Mouse (Mus musculus) urinary bladder, postnatal 14 days (tissue): ENCODE results near the gene Krtap10-10.
"Not testable (repeated sequence)": the region's sequence is repeated elsewhere in the genome, so short reads cannot be mapped to it uniquely, and the experiment has no call there.

Experiments
- DNase-seq: peaks from one replicate; pipeline ENCODE4 v3.0.0; 2021; ENCODE audit warnings: low spot score

Krtap10-10 gene

GRCm38 (mm10) chr10:77835647-77836046, at the start of gene Krtap10-10:
Gene Krtap10-10, plus strand, starts transcription at chr10:77835947.
- DNase-seq = no peak

- not testable (repeated sequence) for DNase-seq
Measured at GRCm38 (mm10) chr10:77787876-77788275, 47.9 kb upstream of the Krtap10-10 start, which contains the start of gene Gm7137. Gene Gm7137, minus strand, starts transcription at chr10:77788200.

GRCm38 (mm10) chr10:77788621-77789020, 47.1 kb upstream of the Krtap10-10 start:
- DNase-seq = no peak

- no peak for DNase-seq
Measured at GRCm38 (mm10) chr10:77794976-77795375, 40.8 kb upstream of the Krtap10-10 start, which contains the start of gene Gm9639. Gene Gm9639, minus strand, starts transcription at chr10:77795076.

- DNase-seq = no peak
Measured at GRCm38 (mm10) chr10:77797677-77798076, 38.1 kb upstream of the Krtap10-10 start.

- not testable (repeated sequence) for DNase-seq
Measured at GRCm38 (mm10) chr10:77798164-77798920, 37.4 kb upstream of the Krtap10-10 start.

- DNase-seq = no peak
Measured at GRCm38 (mm10) chr10:77798921-77799508, 36.7 kb upstream of the Krtap10-10 start, which contains the start of gene Gm19668. Gene Gm19668, minus strand, starts transcription at chr10:77799133.

- no peak for DNase-seq
Measured at GRCm38 (mm10) chr10:77804095-77804494, 31.7 kb upstream of the Krtap10-10 start.

GRCm38 (mm10) chr10:77811743-77812142, 24.0 kb upstream of the Krtap10-10 start, which contains the start of gene Gm9507:
Gene Gm9507, minus strand, starts transcription at chr10:77811843.
- DNase-seq = no peak

GRCm38 (mm10) chr10:77814382-77814781, 21.4 kb upstream of the Krtap10-10 start, which contains the start of gene Gm2696:
Gene Gm2696, plus strand, starts transcription at chr10:77814682.
- no peak for DNase-seq

- DNase-seq = peak; percentile 16
Measured at GRCm38 (mm10) chr10:77815514-77815913, 20.2 kb upstream of the Krtap10-10 start.

GRCm38 (mm10) chr10:77818523-77818922, 17.2 kb upstream of the Krtap10-10 start:
- no peak for DNase-seq

GRCm38 (mm10) chr10:77819203-77819602, 16.5 kb upstream of the Krtap10-10 start:
- no peak for DNase-seq

GRCm38 (mm10) chr10:77826951-77827350, 8.8 kb upstream of the Krtap10-10 start, which contains the start of gene Krtap10-4:
Gene Krtap10-4, minus strand, starts transcription at chr10:77827095.
- no peak for DNase-seq

- DNase-seq = no peak
Measured at GRCm38 (mm10) chr10:77839006-77839405, 3.3 kb downstream of the Krtap10-10 start.

GRCm38 (mm10) chr10:77846503-77846902, 10.8 kb downstream of the Krtap10-10 start, which contains the start of gene Gm36176:
Gene Gm36176, plus strand, starts transcription at chr10:77846803.
- no peak for DNase-seq

- no peak for DNase-seq
Measured at GRCm38 (mm10) chr10:77846961-77847360, 11.2 kb downstream of the Krtap10-10 start.

- DNase-seq = no peak
Measured at GRCm38 (mm10) chr10:77847538-77847937, 11.8 kb downstream of the Krtap10-10 start.

GRCm38 (mm10) chr10:77852559-77852958, 16.8 kb downstream of the Krtap10-10 start, which contains the start of gene Gm10318:
Gene Gm10318, plus strand, starts transcription at chr10:77852859.
- no peak for DNase-seq

- DNase-seq = no peak
Measured at GRCm38 (mm10) chr10:77861675-77862074, 25.9 kb downstream of the Krtap10-10 start, which contains the start of gene Gm3285. Gene Gm3285, plus strand, starts transcription at chr10:77861975.

GRCm38 (mm10) chr10:77864067-77864761, 28.5 kb downstream of the Krtap10-10 start:
- peak; percentile 84 for DNase-seq

GRCm38 (mm10) chr10:77864762-77865143, 29.0 kb downstream of the Krtap10-10 start:
- no peak for DNase-seq
